Mouse (Mus musculus): ENCODE results near the gene Polrmt.

The Polrmt gene

GRCm38 (mm10) chr10:79743161-79743560, 3.2 kb downstream of the Polrmt start:
- no peak for DNase-seq (ENCODE audit: low spot score in 2 of 2)

- no peak for DNase-seq (ENCODE audit: low spot score in 2 of 2)
Measured at GRCm38 (mm10) chr10:79740863-79741262, 5.5 kb downstream of the Polrmt start.

- no peak for DNase-seq (ENCODE audit: low spot score in 2 of 2)
Measured at GRCm38 (mm10) chr10:79739234-79739633, 7.1 kb downstream of the Polrmt start.

- DNase-seq (ENCODE audit: low spot score in 2 of 2) = no peak
Measured at GRCm38 (mm10) chr10:79738259-79738658, 8.1 kb downstream of the Polrmt start.

- no peak for DNase-seq (ENCODE audit: low spot score in 2 of 2)
Measured at GRCm38 (mm10) chr10:79736706-79737105, 9.7 kb downstream of the Polrmt start.

GRCm38 (mm10) chr10:79735361-79735760, 11.0 kb downstream of the Polrmt start:
- no peak for DNase-seq (ENCODE audit: low spot score in 2 of 2)

- DNase-seq (ENCODE audit: low spot score in 2 of 2) = no peak
Measured at GRCm38 (mm10) chr10:79733847-79734246, 12.5 kb downstream of the Polrmt start.

GRCm38 (mm10) chr10:79732500-79732899, 13.9 kb downstream of the Polrmt start:
- DNase-seq (ENCODE audit: low spot score in 2 of 2) = no peak

GRCm38 (mm10) chr10:79729357-79729965, 16.9 kb downstream of the Polrmt start:
- DNase-seq (ENCODE audit: low spot score in 2 of 2) = no peak

- DNase-seq (ENCODE audit: low spot score in 2 of 2) = no peak
Measured at GRCm38 (mm10) chr10:79728323-79729249, 17.8 kb downstream of the Polrmt start.

- DNase-seq (ENCODE audit: low spot score in 2 of 2) = no peak
Measured at GRCm38 (mm10) chr10:79726090-79726489, 20.3 kb downstream of the Polrmt start.

- no peak for DNase-seq (ENCODE audit: low spot score in 2 of 2)
Measured at GRCm38 (mm10) chr10:79723692-79724091, 22.7 kb downstream of the Polrmt start.

GRCm38 (mm10) chr10:79723047-79723446, 23.3 kb downstream of the Polrmt start:
- no peak for DNase-seq (ENCODE audit: low spot score in 2 of 2)

- no peak for DNase-seq (ENCODE audit: low spot score in 2 of 2)
Measured at GRCm38 (mm10) chr10:79721089-79721488, 25.3 kb downstream of the Polrmt start.

GRCm38 (mm10) chr10:79717640-79718357, 28.6 kb downstream of the Polrmt start:
- no peak for DNase-seq (ENCODE audit: low spot score in 2 of 2)

- peak in 1 of 2 experiments; percentile 60 for DNase-seq (ENCODE audit: low spot score in 2 of 2)
Measured at GRCm38 (mm10) chr10:79716988-79717355, 29.4 kb downstream of the Polrmt start.

- DNase-seq (ENCODE audit: low spot score in 2 of 2) = no peak
Measured at GRCm38 (mm10) chr10:79716254-79716987, 30.0 kb downstream of the Polrmt start, which contains the start of gene Hcn2. Gene Hcn2 (plus strand): TSS chr10:79716634.

GRCm38 (mm10) chr10:79714996-79715395, 31.4 kb downstream of the Polrmt start:
- DNase-seq (ENCODE audit: low spot score in 2 of 2) = no peak

- no peak for DNase-seq (ENCODE audit: low spot score in 2 of 2)
Measured at GRCm38 (mm10) chr10:79713163-79713562, 33.2 kb downstream of the Polrmt start.

GRCm38 (mm10) chr10:79712499-79713126, 33.8 kb downstream of the Polrmt start:
- peak in 1 of 2 experiments; percentile 75 for DNase-seq (ENCODE audit: low spot score in 2 of 2)

- no peak for DNase-seq (ENCODE audit: low spot score in 2 of 2)
Measured at GRCm38 (mm10) chr10:79712029-79712428, 34.4 kb downstream of the Polrmt start.
